Mouse (Mus musculus): ENCODE measurements around the gene Timd4. TPM values are rescaled to one million over a fixed set of nuclear protein-coding genes. Genes with fewer than 3 reads are reported as not detected.

The Timd4 gene
- 0.31 TPM in 1 of 2 replicates, not detected in the other for polyA plus RNA-seq (2014; fragmentation: Nextera tagmentation; extraction: Ambion mirVana)

GRCm38 (mm10) chr11:46810511-46810910 is at the start of gene Timd4:
TSS of gene Timd4 (plus strand) at chr11:46810800.
- DNase-seq (ENCODE audit: low spot score) (no peak), ATAC-seq (replicated peaks; ENCODE audit: insufficient number of reproducible peaks, low FRiP score, low TSS enrichment, low read depth) (no peak)
- Histone ChIP-seq H3K27ac (replicated peaks; ENCODE audit: low read depth, low read length) (no peak within 1 kb of the TSS), H3K9ac (replicated peaks; ENCODE audit: low read length) (no peak within 1 kb of the TSS), H3K4me3 (ENCODE audit: low read depth, low read length) (no peak within 1 kb of the TSS), H3K9me3 (replicated peaks; ENCODE audit: control insufficient read depth, low read length) (no peaks in the 10 kb centered on the region), H3K4me1 (ENCODE audit: control insufficient read depth, insufficient read depth, low read length) (no peaks in the 10 kb centered on the region), H3K4me2 (ENCODE audit: low read depth, low read length) (no peak within 1 kb of the TSS), H3K27me3 (ENCODE audit: control insufficient read depth, insufficient read depth, low read length) (no peaks in the 10 kb centered on the region), H3K36me3 (replicated peaks; ENCODE audit: control insufficient read depth, insufficient read depth, low read depth, low read length) (no peaks in the 10 kb centered on the region)
- 86% methylated on average over 5 of the region's 5 CpGs for WGBS

GRCm38 (mm10) chr11:46776879-46777278 is 33.7 kb upstream of the Timd4 start:
- Histone ChIP-seq H3K9me3 (replicated peaks; ENCODE audit: control insufficient read depth, low read length) (no peaks in the 10 kb centered on the region), H3K27me3 (ENCODE audit: control insufficient read depth, insufficient read depth, low read length) (no peaks in the 10 kb centered on the region), H3K4me3 (ENCODE audit: low read depth, low read length) (no peak overlapping the region), H3K4me1 (ENCODE audit: control insufficient read depth, insufficient read depth, low read length) (no peaks in the 10 kb centered on the region), H3K36me3 (replicated peaks; ENCODE audit: control insufficient read depth, insufficient read depth, low read depth, low read length) (no peaks in the 10 kb centered on the region), H3K9ac (replicated peaks; ENCODE audit: low read length) (no peak overlapping the region), H3K27ac (replicated peaks; ENCODE audit: low read depth, low read length) (no peak overlapping the region), H3K4me2 (ENCODE audit: low read depth, low read length) (no peak overlapping the region)
- 75% methylated on average over 3 of the region's 3 CpGs for WGBS
- ATAC-seq (replicated peaks; ENCODE audit: insufficient number of reproducible peaks, low FRiP score, low TSS enrichment, low read depth) (no peak), DNase-seq (ENCODE audit: low spot score) (no peak)

GRCm38 (mm10) chr11:46779811-46780210 is 30.8 kb upstream of the Timd4 start:
- Histone ChIP-seq H3K36me3 (replicated peaks; ENCODE audit: control insufficient read depth, insufficient read depth, low read depth, low read length) (no peaks in the 10 kb centered on the region), H3K4me2 (ENCODE audit: low read depth, low read length) (no peak overlapping the region), H3K27me3 (ENCODE audit: control insufficient read depth, insufficient read depth, low read length) (no peaks in the 10 kb centered on the region), H3K4me1 (ENCODE audit: control insufficient read depth, insufficient read depth, low read length) (no peaks in the 10 kb centered on the region), H3K9me3 (replicated peaks; ENCODE audit: control insufficient read depth, low read length) (no peaks in the 10 kb centered on the region), H3K4me3 (ENCODE audit: low read depth, low read length) (no peak overlapping the region), H3K27ac (replicated peaks; ENCODE audit: low read depth, low read length) (no peak overlapping the region), H3K9ac (replicated peaks; ENCODE audit: low read length) (no peak overlapping the region)
- ATAC-seq (replicated peaks; ENCODE audit: insufficient number of reproducible peaks, low FRiP score, low TSS enrichment, low read depth) (no peak), DNase-seq (ENCODE audit: low spot score) (no peak)
- 88% methylated on average over 2 of the region's 2 CpGs for WGBS

GRCm38 (mm10) chr11:46804440-46804839 is 6.2 kb upstream of the Timd4 start:
- Histone ChIP-seq H3K36me3 (replicated peaks; ENCODE audit: control insufficient read depth, insufficient read depth, low read depth, low read length) (no peaks in the 10 kb centered on the region), H3K4me3 (ENCODE audit: low read depth, low read length) (no peak overlapping the region), H3K9me3 (replicated peaks; ENCODE audit: control insufficient read depth, low read length) (no peaks in the 10 kb centered on the region), H3K27me3 (ENCODE audit: control insufficient read depth, insufficient read depth, low read length) (no peaks in the 10 kb centered on the region), H3K9ac (replicated peaks; ENCODE audit: low read length) (no peak overlapping the region), H3K4me1 (ENCODE audit: control insufficient read depth, insufficient read depth, low read length) (no peaks in the 10 kb centered on the region), H3K27ac (replicated peaks; ENCODE audit: low read depth, low read length) (no peak overlapping the region), H3K4me2 (ENCODE audit: low read depth, low read length) (no peak overlapping the region)
- WGBS = 88% methylated on average over 2 of the region's 2 CpGs
- DNase-seq (ENCODE audit: low spot score) = no peak
- ATAC-seq (replicated peaks; ENCODE audit: insufficient number of reproducible peaks, low FRiP score, low TSS enrichment, low read depth) = no peak

GRCm38 (mm10) chr11:46817692-46818091 is 7.1 kb downstream of the Timd4 start:
- WGBS = 92% methylated on average over 5 of the region's 5 CpGs

GRCm38 (mm10) chr11:46819930-46820329 is 9.3 kb downstream of the Timd4 start:
- H3K9me3 ChIP-seq (replicated peaks; ENCODE audit: control insufficient read depth, low read length) = no peaks in the 10 kb centered on the region
- no peaks in the 10 kb centered on the region for H3K27me3 ChIP-seq (ENCODE audit: control insufficient read depth, insufficient read depth, low read length)
- 24% methylated on average over 4 of the region's 4 CpGs for WGBS
- no peak overlapping the region for H3K4me3 ChIP-seq (ENCODE audit: low read depth, low read length)
- H3K4me2 ChIP-seq (ENCODE audit: low read depth, low read length) = no peak overlapping the region
- DNase-seq (ENCODE audit: low spot score) (no peak), ATAC-seq (replicated peaks; ENCODE audit: insufficient number of reproducible peaks, low FRiP score, low TSS enrichment, low read depth) (no peak)
- H3K27ac ChIP-seq (replicated peaks; ENCODE audit: low read depth, low read length) = no peak overlapping the region
- no peak overlapping the region for H3K9ac ChIP-seq (replicated peaks; ENCODE audit: low read length)
- H3K36me3 ChIP-seq (replicated peaks; ENCODE audit: control insufficient read depth, insufficient read depth, low read depth, low read length) = no peaks in the 10 kb centered on the region
- H3K4me1 ChIP-seq (ENCODE audit: control insufficient read depth, insufficient read depth, low read length) = no peaks in the 10 kb centered on the region

More at GRCm38 (mm10) chr11:46817692-46818091, 7.1 kb downstream of the Timd4 start:
- Histone ChIP-seq H3K4me2 (ENCODE audit: low read depth, low read length) (no peak overlapping the region), H3K9me3 (replicated peaks; ENCODE audit: control insufficient read depth, low read length) (no peaks in the 10 kb centered on the region), H3K27me3 (ENCODE audit: control insufficient read depth, insufficient read depth, low read length) (no peaks in the 10 kb centered on the region), H3K27ac (replicated peaks; ENCODE audit: low read depth, low read length) (no peak overlapping the region), H3K4me3 (ENCODE audit: low read depth, low read length) (no peak overlapping the region), H3K9ac (replicated peaks; ENCODE audit: low read length) (no peak overlapping the region), H3K36me3 (replicated peaks; ENCODE audit: control insufficient read depth, insufficient read depth, low read depth, low read length) (no peaks in the 10 kb centered on the region), H3K4me1 (ENCODE audit: control insufficient read depth, insufficient read depth, low read length) (no peaks in the 10 kb centered on the region)
- DNase-seq (ENCODE audit: low spot score) (no peak), ATAC-seq (replicated peaks; ENCODE audit: insufficient number of reproducible peaks, low FRiP score, low TSS enrichment, low read depth) (no peak)

- WGBS = 80% methylated on average over 2 of the region's 2 CpGs
- no peak for ATAC-seq (replicated peaks; ENCODE audit: insufficient number of reproducible peaks, low FRiP score, low TSS enrichment, low read depth)
- Histone ChIP-seq H3K27ac (replicated peaks; ENCODE audit: low read depth, low read length) (no peak overlapping the region), H3K9me3 (replicated peaks; ENCODE audit: control insufficient read depth, low read length) (no peaks in the 10 kb centered on the region), H3K36me3 (replicated peaks; ENCODE audit: control insufficient read depth, insufficient read depth, low read depth, low read length) (no peaks in the 10 kb centered on the region), H3K9ac (replicated peaks; ENCODE audit: low read length) (no peak overlapping the region), H3K4me2 (ENCODE audit: low read depth, low read length) (no peak overlapping the region), H3K4me3 (ENCODE audit: low read depth, low read length) (no peak overlapping the region), H3K4me1 (ENCODE audit: control insufficient read depth, insufficient read depth, low read length) (no peaks in the 10 kb centered on the region), H3K27me3 (ENCODE audit: control insufficient read depth, insufficient read depth, low read length) (no peaks in the 10 kb centered on the region)
- DNase-seq (ENCODE audit: low spot score) = no peak
These were observed 19.7 kb downstream of the Timd4 start for GRCm38 (mm10) chr11:46830348-46830747.

- no peaks in the 10 kb centered on the region for H3K36me3 ChIP-seq (replicated peaks; ENCODE audit: control insufficient read depth, insufficient read depth, low read depth, low read length)
- H3K9ac ChIP-seq (replicated peaks; ENCODE audit: low read length) = no peak overlapping the region
- no peaks in the 10 kb centered on the region for H3K9me3 ChIP-seq (replicated peaks; ENCODE audit: control insufficient read depth, low read length)
- ATAC-seq (replicated peaks; ENCODE audit: insufficient number of reproducible peaks, low FRiP score, low TSS enrichment, low read depth) = no peak
- H3K4me3 ChIP-seq (ENCODE audit: low read depth, low read length) = no peak overlapping the region
- H3K27ac ChIP-seq (replicated peaks; ENCODE audit: low read depth, low read length) = no peak overlapping the region
- H3K27me3 ChIP-seq (ENCODE audit: control insufficient read depth, insufficient read depth, low read length) = no peaks in the 10 kb centered on the region
- 50% methylated on average over 1 of the region's 1 CpGs for WGBS
- H3K4me1 ChIP-seq (ENCODE audit: control insufficient read depth, insufficient read depth, low read length) = no peaks in the 10 kb centered on the region
- no peak for DNase-seq (ENCODE audit: low spot score)
- no peak overlapping the region for H3K4me2 ChIP-seq (ENCODE audit: low read depth, low read length)
These were observed 24.5 kb downstream of the Timd4 start for GRCm38 (mm10) chr11:46835080-46835479.
